In genomic region chr8:71968636-71969035, GRCm38 (mm10) we compare ENCODE assay signal across 23 mouse cellular contexts. TPM values are rescaled to one million over a fixed set of nuclear protein-coding genes. Genes with fewer than 3 reads are reported as not detected.
A peak's percentile ranks its signal among the peaks of the same experiment; 100 is the strongest.
DNase-seq lines count a peak whose midpoint lies in the region; ATAC-seq lines count a peak whose summit lies in the region.
"Had no signal": no experiment of that assay in that cellular context is flagged by ENCODE, and none has a peak within 500 bp of the region (broad histone marks: within the 10 kb centered on the region; RNA-seq: fewer than 3 reads in every experiment).

No protein-coding gene starts in this region.

- H3K4me2 ChIP-seq in embryonic facial prominence, embryonic 14.5 days (ENCODE audit: low read depth, low read length) = no peak overlapping the region
- H3K4me2 ChIP-seq: embryonic facial prominence, embryonic 12.5 days; heart, embryonic 11.5 days; heart, embryonic 15.5 days; hindbrain, embryonic 14.5 days; intestine, embryonic 15.5 days had no signal

- no peaks in the 10 kb centered on the region for H3K4me1 ChIP-seq in embryonic facial prominence, embryonic 14.5 days (ENCODE audit: control insufficient read depth, insufficient read depth, low read length)
- H3K4me1 ChIP-seq in embryonic facial prominence, embryonic 10.5 days = no peaks in the 10 kb centered on the region
- H3K4me1 ChIP-seq in limb, embryonic 10.5 days = no peaks in the 10 kb centered on the region
- H3K4me1 ChIP-seq: embryonic facial prominence, embryonic 12.5 days; forebrain, embryonic 10.5 days; intestine, embryonic 15.5 days had no signal

- H3K4me3 ChIP-seq in embryonic facial prominence, embryonic 14.5 days (ENCODE audit: low read depth, low read length) = no peak overlapping the region
- H3K4me3 ChIP-seq in embryonic facial prominence, embryonic 10.5 days = no peak overlapping the region
- no peak overlapping the region for H3K4me3 ChIP-seq in limb, embryonic 10.5 days
- H3K4me3 ChIP-seq: embryonic facial prominence, embryonic 12.5 days; erythroblast, embryonic 14.5 days; forebrain, embryonic 10.5 days; gastrocnemius, adult 2 months; heart, embryonic 15.5 days; intestine, embryonic 15.5 days had no signal

- peaks cover 56% of the 10 kb centered on the region for H3K36me3 ChIP-seq in embryonic facial prominence, embryonic 14.5 days (ENCODE audit: control insufficient read depth, insufficient read depth, low read length)
- peaks cover 78% of the 10 kb centered on the region for H3K36me3 ChIP-seq in embryonic facial prominence, embryonic 10.5 days (replicated peaks)
- H3K36me3 ChIP-seq in limb, embryonic 10.5 days = peaks cover 79% of the 10 kb centered on the region

- 83% methylated on average over 6 of the region's 6 CpGs for WGBS in embryonic facial prominence, embryonic 14.5 days
- 96% methylated on average over 6 of the region's 6 CpGs for WGBS in embryonic facial prominence, embryonic 10.5 days
- 97% methylated on average over 6 of the region's 6 CpGs for WGBS in limb, embryonic 10.5 days

- H3K27ac ChIP-seq in embryonic facial prominence, embryonic 14.5 days (replicated peaks; ENCODE audit: low read depth, low read length) = no peak overlapping the region
- H3K27ac ChIP-seq in embryonic facial prominence, embryonic 10.5 days (replicated peaks) = no peak overlapping the region
- H3K27ac ChIP-seq in limb, embryonic 10.5 days = no peak overlapping the region
- H3K27ac ChIP-seq: embryonic facial prominence, embryonic 12.5 days; forebrain, embryonic 10.5 days; gastrocnemius, adult 2 months; heart, embryonic 15.5 days; hindbrain, embryonic 14.5 days; intestine, embryonic 15.5 days had no signal

- peak; percentile 9 for DNase-seq in embryonic facial prominence, embryonic 14.5 days (ENCODE audit: low spot score)
- no peak for DNase-seq in embryonic facial prominence, embryonic 10.5 days (ENCODE audit: low spot score)
- peak; percentile 10 for DNase-seq in lung, postnatal 36 days
- DNase-seq in lung, postnatal 25 days (ENCODE audit: low spot score) = no peak
- DNase-seq in limb, embryonic 10.5 days (ENCODE audit: low spot score) = peak; percentile 7
- DNase-seq in thymus, postnatal 36 days = no peak
- no peak for DNase-seq in gastrocnemius, postnatal 25 days
- DNase-seq: adrenal gland, adult 8-10 months; adrenal gland, postnatal 36 days; cerebellum, adult 2 months; cerebellum, postnatal 10 days; gastrocnemius, adult 2 months; gastrocnemius, postnatal 36 days; heart, postnatal 14 days had no signal

- no peaks in the 10 kb centered on the region for H3K27me3 ChIP-seq in embryonic facial prominence, embryonic 14.5 days (replicated peaks; ENCODE audit: control insufficient read depth, insufficient read depth, low read length)
- no peaks in the 10 kb centered on the region for H3K27me3 ChIP-seq in embryonic facial prominence, embryonic 10.5 days (replicated peaks; ENCODE audit: low read depth, poor library complexity, severe bottlenecking)
- H3K27me3 ChIP-seq in limb, embryonic 10.5 days (ENCODE audit: low read depth, poor library complexity, severe bottlenecking) = no peaks in the 10 kb centered on the region
- H3K27me3 ChIP-seq: CH12.LX; embryonic facial prominence, embryonic 12.5 days; heart, embryonic 15.5 days; intestine, embryonic 15.5 days had no signal

- H3K9ac ChIP-seq in embryonic facial prominence, embryonic 14.5 days (ENCODE audit: low read depth, low read length) = no peak overlapping the region
- H3K9ac ChIP-seq: embryonic facial prominence, embryonic 12.5 days; heart, embryonic 15.5 days; hindbrain, embryonic 14.5 days; intestine, embryonic 15.5 days had no signal

- peaks cover 14% of the 10 kb centered on the region; the same call in 1 of the 2 replicates for H3K9me3 ChIP-seq in embryonic facial prominence, embryonic 14.5 days (ENCODE audit: control insufficient read depth, low read length)
- peaks cover 20% of the 10 kb centered on the region; the same call in 1 of the 2 replicates for H3K9me3 ChIP-seq in embryonic facial prominence, embryonic 10.5 days
- no peaks in the 10 kb centered on the region for H3K9me3 ChIP-seq in limb, embryonic 10.5 days (replicated peaks)
- H3K9me3 ChIP-seq: embryonic facial prominence, embryonic 12.5 days; heart, embryonic 15.5 days; intestine, embryonic 15.5 days had no signal

- ATAC-seq in embryonic facial prominence, embryonic 14.5 days (ENCODE audit: low read depth) = no peak
- ATAC-seq: forebrain, embryonic 14.5 days; intestine, embryonic 15.5 days had no signal

RNA-seq across cellular contexts. Expression of gene Zfp961, which starts 17.8 kb away (rescaled TPM):
- polyA plus RNA-seq in embryonic facial prominence, embryonic 14.5 days (2014; fragmentation: Nextera tagmentation; extraction: Ambion mirVana) = 16.2 and 16.7 TPM in 2 replicates
- 27.3 and 27.7 TPM in 2 replicates for polyA plus RNA-seq in embryonic facial prominence, embryonic 10.5 days (2016; fragmentation: Nextera tagmentation; extraction: Ambion mirVana)
- polyA plus RNA-seq in limb, embryonic 10.5 days (2016; fragmentation: Nextera tagmentation; extraction: Ambion mirVana) = 28.0 and 28.1 TPM in 2 replicates
- 1 to 10 TPM; 2.4 to 3.0 TPM for total RNA-seq in gastrocnemius, postnatal 25 days (2021)

RNA-seq across cellular contexts. Expression of gene Cyp4f18, which starts 40.8 kb away (rescaled TPM):
- polyA plus RNA-seq in embryonic facial prominence, embryonic 14.5 days (2014; fragmentation: Nextera tagmentation; extraction: Ambion mirVana) = 1.0 and 1.7 TPM in 2 replicates
- 0.31 and 0.50 TPM in 2 replicates for polyA plus RNA-seq in embryonic facial prominence, embryonic 10.5 days (2016; fragmentation: Nextera tagmentation; extraction: Ambion mirVana)
- polyA plus RNA-seq in limb, embryonic 10.5 days (2016; fragmentation: Nextera tagmentation; extraction: Ambion mirVana) = 0.58 and 0.71 TPM in 2 replicates
- total RNA-seq in gastrocnemius, postnatal 25 days (2021) = under 1 TPM; 0.36 to 0.40 TPM

Comparison
In these comparisons a context has a peak if more than half of its experiments do, and no peak if none do; other contexts are left out.
1. DNase-seq: peak in embryonic facial prominence, embryonic 14.5 days (single experiment), lung, postnatal 36 days (single experiment) and limb, embryonic 10.5 days (single experiment); none in embryonic facial prominence, embryonic 10.5 days (single experiment), lung, postnatal 25 days (single experiment), thymus, postnatal 36 days (0 of 2) and gastrocnemius, postnatal 25 days (single experiment).